Mouse (Mus musculus) adrenal gland, adult 2 months (tissue): ENCODE measurements around the gene Fam122b. TPM values are rescaled to one million over a fixed set of nuclear protein-coding genes. Genes with fewer than 3 reads are reported as not detected.
"Not testable (repeated sequence)": the region's sequence is repeated elsewhere in the genome, so short reads cannot be mapped to it uniquely, and the experiment has no call there.

Experiments
- DNase-seq: peaks from one replicate; pipeline ENCODE4 v3.0.0; 2021
- long read RNA-seq: library from polyadenylated mRNA; stranded (forward); transcript quantifications from one replicate; pipeline ENCODE4 v2.0.0, GENCODE M21; 2021
- polyA plus RNA-seq: library from polyadenylated mRNA; depleted of rRNA; stranded (reverse); fragments of >200 nt; gene quantifications from 2 replicates; pipeline ENCODE4 v1.2.3, GENCODE M21; 2012; rRNA removed
- total RNA-seq, 2 experiments: library from RNA; stranded (reverse); gene quantifications; 2 replicates each; pipeline ENCODE4 v1.2.3; 2021

The Fam122b gene
- 1 to 10 TPM; 7.6 to 8.1 TPM for total RNA-seq
- 1.9 and 2.6 TPM in 2 replicates for polyA plus RNA-seq
- long read RNA-seq, partial matches to known transcripts = 1 of 6 reads
- long read RNA-seq, other reads (novel, unspliced or antisense) = 1 of 6 reads

- DNase-seq = peak; percentile 93
Observed at GRCm38 (mm10) chrX:53269289-53270062, at the start of gene Fam122b. Fam122b (minus strand) TSS chrX:53269805.

GRCm38 (mm10) chrX:53287924-53288323, 18.3 kb upstream of the Fam122b start:
- DNase-seq = no peak

- no peak for DNase-seq
Observed at GRCm38 (mm10) chrX:53273124-53273523, 3.5 kb upstream of the Fam122b start, which contains the start of gene Fam122c. Fam122c (plus strand) TSS chrX:53273424.

GRCm38 (mm10) chrX:53271628-53272027, 2.0 kb upstream of the Fam122b start:
- not testable (repeated sequence) for DNase-seq

GRCm38 (mm10) chrX:53270063-53270432, 443 bp upstream of the Fam122b start:
- peak; percentile 8 for DNase-seq

- peak; percentile 85 for DNase-seq
Observed at GRCm38 (mm10) chrX:53268856-53269255, 749 bp downstream of the Fam122b start.

GRCm38 (mm10) chrX:53266186-53266585, 3.4 kb downstream of the Fam122b start:
- DNase-seq = no peak

- no peak for DNase-seq
Observed at GRCm38 (mm10) chrX:53255195-53255594, 14.4 kb downstream of the Fam122b start.

GRCm38 (mm10) chrX:53240011-53240410, 29.6 kb downstream of the Fam122b start, which contains the start of gene Plac1:
Plac1 (minus strand) TSS chrX:53240111.
- no peak for DNase-seq

- no peak for DNase-seq
Observed at GRCm38 (mm10) chrX:53237971-53238370, 31.6 kb downstream of the Fam122b start.

GRCm38 (mm10) chrX:53236404-53236803, 33.2 kb downstream of the Fam122b start:
- DNase-seq = no peak

GRCm38 (mm10) chrX:53233689-53234088, 35.9 kb downstream of the Fam122b start:
- peak; percentile 13 for DNase-seq

- DNase-seq = peak; percentile 17
Observed at GRCm38 (mm10) chrX:53231965-53232364, 37.6 kb downstream of the Fam122b start.

- DNase-seq = no peak
Observed at GRCm38 (mm10) chrX:53224353-53224944, 45.2 kb downstream of the Fam122b start.

GRCm38 (mm10) chrX:53220855-53221254, 48.8 kb downstream of the Fam122b start:
- DNase-seq = no peak

- DNase-seq = peak; percentile 9
Observed at GRCm38 (mm10) chrX:53214557-53215229, 54.9 kb downstream of the Fam122b start.

- DNase-seq = no peak
Observed at GRCm38 (mm10) chrX:53213838-53214237, 55.8 kb downstream of the Fam122b start.

GRCm38 (mm10) chrX:53212485-53212884, 57.1 kb downstream of the Fam122b start:
- DNase-seq = no peak

GRCm38 (mm10) chrX:53211756-53212483, 57.7 kb downstream of the Fam122b start:
- peak; percentile 78 for DNase-seq

- peak; percentile 63 for DNase-seq
Observed at GRCm38 (mm10) chrX:53209431-53209830, 60.2 kb downstream of the Fam122b start.

- no peak for DNase-seq
Observed at GRCm38 (mm10) chrX:53204690-53205311, 64.8 kb downstream of the Fam122b start.
